Mouse (Mus musculus) lung, postnatal 0 days (tissue): ENCODE measurements at regions not wholly inside any gene's neighbourhood (a gene's known extent, or its start where the extent isn't known, plus 50 kb on each side); places are given as distances from the start of the nearest gene placed in this dataset.

Source experiments
- CTCF ChIP-seq: IDR thresholded peaks from 2 replicates; pipeline ENCODE4 v1.5.1; 2016; ENCODE audit warnings: antibody characterized with exemption, mild to moderate bottlenecking
- EP300 ChIP-seq: IDR thresholded peaks from 2 replicates; pipeline ENCODE4 v1.6.1; 2016; ENCODE audit warnings: antibody characterized with exemption, mild to moderate bottlenecking, control low read depth

DNA sequence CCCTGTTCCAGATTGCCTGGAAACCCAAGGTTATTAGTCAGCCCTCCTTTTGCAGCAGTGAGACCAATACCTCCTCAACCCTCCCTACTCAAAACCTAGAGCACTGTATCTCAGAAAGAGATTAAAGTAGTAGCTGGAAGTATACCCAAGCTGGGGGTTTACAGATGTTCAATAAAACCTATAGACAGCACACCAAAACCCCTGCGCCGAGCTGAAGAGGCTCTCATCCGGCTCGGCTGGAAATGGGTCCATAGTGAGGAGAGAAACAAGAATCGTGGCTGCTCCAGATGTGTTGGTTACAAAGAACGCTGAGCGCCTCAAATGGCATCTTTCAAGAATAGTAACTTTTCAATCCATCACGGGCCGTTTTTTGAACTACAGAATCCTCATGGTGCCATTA is 273.7 kb downstream of the Rwdd3 start:
- no peak for TF ChIP-seq CTCF
- TF ChIP-seq EP300: no peak
